Mouse (Mus musculus) NIH3T3 (cell line): ENCODE measurements around the gene Dhrs4.

ENCODE experiments used
- DNase-seq: peaks from one replicate; pipeline ENCODE4 v3.0.0-alpha.2; 2012; ENCODE audit warnings: low read depth

Dhrs4 gene

DNA sequence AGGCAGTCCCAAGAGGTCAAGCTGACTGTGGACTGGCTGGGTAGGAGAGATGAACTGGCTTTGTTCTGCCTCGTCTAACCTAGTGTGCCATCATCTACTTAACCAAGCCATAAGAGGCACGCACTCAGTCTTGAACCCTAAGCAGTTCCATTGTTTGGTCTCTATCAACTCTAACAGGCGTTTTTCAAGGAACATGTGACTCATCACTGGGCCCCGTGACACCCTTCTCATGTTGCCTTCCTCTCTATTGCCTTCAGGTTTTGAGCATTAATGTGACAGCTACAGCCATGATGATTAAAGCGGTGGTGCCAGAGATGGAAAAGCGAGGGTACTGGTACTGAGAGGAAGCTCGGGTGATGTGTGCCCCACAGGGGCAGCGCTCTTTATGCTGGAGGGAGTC, 8.3 kb downstream of the Dhrs4 start:
- no peak for DNase-seq

DNA sequence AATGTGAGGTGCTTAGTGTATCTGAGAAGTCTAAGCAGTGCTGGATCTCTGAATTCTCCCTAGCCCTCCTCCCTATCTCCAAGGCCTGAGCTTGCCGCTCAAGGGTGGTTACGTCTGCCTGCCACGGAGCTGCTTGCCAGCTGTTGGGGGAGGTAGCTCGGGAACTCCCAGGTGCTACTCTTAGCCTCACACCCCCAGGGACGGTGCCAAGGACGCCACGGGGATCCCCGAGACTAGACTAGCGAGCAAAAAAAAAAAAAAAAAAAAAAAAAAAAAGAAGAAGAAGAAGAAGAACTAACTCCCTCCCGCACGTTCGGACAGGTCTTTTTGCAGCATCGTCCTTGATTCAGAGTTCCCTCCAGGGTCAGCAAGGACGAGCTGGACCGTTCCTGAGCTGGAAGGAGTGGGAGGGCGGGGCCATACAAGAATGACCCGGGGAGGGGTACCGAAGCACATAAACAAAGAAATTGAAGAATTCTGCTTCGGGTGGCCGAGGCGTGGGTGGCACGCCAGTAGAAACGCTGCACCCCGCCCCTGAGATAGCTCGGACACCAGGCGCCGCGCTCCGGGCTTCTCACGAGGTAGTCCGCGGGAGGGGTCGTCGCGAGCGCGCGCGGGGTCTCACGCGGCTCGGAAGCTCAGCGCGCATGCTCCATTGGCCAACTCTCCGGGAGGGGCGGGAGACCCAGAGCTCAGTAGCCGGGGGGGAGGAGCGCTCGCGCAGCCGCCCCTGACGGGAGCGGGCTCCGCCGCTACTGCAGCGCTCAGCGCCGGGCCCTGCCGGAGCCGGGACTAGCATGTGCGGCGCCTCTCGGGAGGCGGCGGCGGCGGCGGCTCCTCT, 12.0 kb downstream of the Dhrs4 start, which contains the start of gene Carmil3:
Gene Carmil3 (plus strand): TSS at position 291 of the 841 bp plus-strand sequence.
- peak; percentile 73 for DNase-seq

DNA sequence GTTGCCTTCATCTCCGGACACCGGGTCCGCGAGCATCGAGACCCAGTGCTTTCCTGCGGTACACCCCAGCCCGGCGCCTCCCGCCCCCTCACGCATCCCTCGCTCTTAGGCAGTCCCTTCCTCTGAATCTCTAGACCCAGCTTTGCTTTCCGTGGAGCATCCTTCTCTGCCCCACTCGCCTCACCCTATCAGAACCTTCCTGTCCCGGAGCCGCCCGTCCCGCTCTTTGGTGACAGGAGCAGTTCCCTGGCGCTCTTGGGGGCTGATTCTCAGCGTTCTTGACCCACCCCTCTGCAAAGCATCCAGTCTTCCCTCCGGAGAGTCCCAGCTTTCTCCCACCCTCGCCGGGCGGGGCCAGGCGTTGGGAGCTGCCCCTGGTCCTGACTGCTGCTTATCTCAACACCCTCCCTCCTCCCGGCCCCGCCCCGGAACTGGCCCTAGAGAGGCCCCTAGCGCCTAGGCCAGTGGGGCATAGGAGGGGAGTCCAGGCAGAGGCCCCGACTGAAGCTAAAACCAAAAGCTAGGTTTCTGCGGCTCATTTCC, 12.8 kb downstream of the Dhrs4 start:
- peak; percentile 69 for DNase-seq

DNA sequence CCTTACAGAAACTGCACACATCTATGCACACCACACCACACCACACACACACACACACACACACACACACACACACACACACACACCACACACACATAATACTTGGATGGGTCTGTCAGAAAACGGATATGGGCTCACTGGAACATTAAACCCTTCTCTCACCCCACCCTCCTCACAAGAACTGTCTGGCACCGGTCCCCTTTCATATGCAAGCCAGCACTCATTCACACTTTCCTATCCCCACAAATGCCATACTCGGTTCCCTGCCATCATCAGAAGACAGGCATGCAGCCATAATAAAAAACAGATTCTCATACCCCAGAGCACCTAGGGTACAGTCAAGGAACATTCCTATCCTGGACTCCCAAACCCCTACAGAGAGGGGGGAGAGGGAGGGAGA, 13.5 kb downstream of the Dhrs4 start:
- DNase-seq: peak; percentile 38

DNA sequence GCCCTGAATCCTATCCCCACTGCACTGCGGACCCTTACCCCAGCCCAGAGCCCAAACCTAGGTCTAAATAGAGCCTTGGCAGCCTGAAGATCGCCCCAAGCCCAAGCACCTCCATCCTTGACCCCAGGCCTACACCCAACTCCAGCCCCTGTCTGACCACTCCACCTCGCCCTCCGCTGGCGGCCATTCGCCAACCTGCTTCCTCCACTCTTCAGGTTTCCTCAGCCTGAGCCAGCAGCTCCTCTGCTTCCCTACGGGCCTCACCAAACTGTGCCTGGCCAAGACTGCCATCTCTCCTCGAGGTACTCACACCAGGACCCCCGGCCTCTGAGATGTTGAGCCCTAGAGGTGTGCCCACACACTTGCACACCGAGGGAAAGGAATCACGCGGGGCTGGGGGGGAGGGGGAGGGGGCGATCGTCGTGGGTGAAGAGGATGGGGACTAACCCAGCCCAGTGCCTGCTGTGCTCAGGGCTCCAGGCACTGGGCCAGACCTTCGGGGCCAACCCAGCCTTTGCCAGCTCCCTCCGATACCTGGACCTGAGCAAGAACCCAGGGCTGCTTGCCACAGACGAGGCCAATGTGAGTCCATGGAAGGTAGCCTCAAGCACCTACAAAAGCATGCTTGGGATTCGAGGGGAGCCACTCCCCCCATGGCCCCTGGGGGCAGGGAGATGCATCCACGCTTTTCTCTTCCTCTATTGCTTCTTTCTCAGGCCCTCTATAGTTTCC, 17.1 kb downstream of the Dhrs4 start:
- no peak for DNase-seq

DNA sequence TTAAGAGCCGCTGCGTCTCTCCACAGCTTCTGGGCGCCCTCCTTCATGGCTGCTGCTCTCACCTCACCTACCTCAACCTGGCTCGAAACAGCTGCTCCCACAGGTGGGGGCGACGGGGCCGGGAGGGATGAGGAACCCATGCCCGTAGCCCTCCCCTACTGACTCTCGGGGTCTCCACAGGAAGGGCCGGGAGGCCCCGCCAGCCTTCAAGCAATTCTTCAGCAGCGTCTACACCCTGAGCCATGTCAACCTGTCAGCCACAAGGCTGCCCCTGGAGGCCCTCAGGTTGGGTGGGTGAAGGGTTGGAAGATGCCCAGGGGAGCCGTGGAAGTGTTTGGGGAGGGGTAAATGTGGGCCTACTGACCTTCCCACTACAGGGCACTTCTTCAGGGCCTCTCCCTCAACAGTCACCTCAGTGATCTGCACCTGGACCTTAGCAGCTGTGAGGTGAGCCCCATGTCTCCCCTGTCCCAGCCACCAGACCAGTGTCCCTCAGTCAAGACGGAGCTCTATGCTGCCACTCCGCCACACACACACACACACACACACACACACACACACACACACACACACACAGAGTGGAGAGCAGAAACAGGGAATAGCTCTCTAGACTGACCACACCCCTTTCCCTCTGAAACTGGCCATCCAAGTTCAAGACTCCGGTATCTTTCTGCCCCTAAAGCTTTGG, 18.3 kb downstream of the Dhrs4 start:
- no peak for DNase-seq

DNA sequence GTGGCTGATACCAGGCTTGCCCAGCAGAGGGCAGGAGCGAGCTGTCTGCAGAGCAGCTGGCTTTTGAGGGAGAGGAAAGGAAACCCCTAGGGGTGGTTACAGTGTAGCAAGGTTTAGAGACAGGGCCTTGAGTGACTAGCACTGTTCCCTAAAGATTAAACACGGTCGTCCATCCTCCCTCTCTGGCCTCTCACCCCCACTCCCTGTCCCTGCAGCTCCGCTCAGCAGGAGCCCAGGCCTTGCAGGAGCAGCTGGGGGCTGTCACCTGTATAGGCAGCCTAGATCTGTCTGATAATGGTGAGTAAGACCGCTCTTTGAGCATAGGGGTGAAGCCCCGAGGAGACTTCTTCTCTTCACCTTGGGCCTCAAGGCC, 18.9 kb downstream of the Dhrs4 start:
- peak; percentile 87 for DNase-seq

DNA sequence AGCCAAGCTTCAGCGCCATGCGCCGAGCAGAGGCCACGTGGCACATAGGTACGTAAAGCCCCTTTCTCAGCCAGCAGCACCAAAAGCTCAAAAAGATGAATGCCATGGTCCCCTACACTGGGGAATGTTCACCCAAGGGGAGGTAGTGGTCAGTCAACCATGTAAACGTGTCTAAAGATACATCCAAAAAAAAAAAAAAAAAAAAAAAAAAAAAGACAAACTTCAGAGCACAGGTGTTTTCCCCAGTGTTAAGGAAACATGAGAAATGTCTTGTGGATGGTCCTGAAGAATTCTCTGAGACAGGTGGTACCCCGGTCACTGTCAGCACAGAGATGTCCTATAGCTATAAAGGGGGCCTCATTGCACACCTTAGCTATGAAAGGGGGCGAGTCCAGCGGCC, 27.1 kb downstream of the Dhrs4 start:
- no peak for DNase-seq

DNA sequence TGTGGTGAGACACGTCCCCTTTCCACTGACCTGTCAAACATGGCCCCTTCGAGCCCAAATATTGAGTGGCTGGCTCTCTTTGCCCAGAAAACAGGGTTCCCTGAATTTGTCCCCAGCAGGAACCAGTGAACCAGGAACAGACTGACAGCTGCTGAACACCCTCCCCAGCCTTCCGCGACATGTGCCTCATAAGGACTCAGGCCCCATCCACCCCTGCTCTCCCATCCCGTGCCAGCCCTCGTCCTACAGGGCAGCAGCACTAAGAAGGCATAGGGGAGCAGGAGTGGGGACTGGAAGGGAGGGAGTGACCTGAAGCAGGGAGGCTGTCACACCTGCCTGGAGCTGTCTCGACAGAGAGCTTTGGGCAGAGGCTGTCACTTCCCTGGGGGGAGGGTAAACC, 29.2 kb downstream of the Dhrs4 start:
- DNase-seq: no peak

DNA sequence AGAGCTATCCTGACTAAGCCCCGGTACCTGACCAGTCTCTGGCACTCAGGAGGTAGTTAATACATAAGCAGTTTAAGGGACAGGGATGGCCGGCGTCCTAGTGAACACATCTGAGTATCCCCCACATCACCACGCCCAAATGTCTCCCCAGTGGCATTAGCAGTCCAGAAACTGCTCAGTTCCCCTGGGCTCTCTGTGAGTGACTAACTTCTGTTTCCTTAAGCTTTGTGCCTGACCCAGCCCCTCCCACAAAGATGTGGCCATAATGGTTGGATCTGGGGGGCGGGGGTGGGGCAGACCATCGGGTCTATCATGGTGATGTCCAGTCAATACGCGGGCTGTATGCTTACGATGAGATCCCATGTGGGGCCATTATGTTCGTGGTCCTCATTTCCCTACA, 31.0 kb downstream of the Dhrs4 start:
- no peak for DNase-seq

DNA sequence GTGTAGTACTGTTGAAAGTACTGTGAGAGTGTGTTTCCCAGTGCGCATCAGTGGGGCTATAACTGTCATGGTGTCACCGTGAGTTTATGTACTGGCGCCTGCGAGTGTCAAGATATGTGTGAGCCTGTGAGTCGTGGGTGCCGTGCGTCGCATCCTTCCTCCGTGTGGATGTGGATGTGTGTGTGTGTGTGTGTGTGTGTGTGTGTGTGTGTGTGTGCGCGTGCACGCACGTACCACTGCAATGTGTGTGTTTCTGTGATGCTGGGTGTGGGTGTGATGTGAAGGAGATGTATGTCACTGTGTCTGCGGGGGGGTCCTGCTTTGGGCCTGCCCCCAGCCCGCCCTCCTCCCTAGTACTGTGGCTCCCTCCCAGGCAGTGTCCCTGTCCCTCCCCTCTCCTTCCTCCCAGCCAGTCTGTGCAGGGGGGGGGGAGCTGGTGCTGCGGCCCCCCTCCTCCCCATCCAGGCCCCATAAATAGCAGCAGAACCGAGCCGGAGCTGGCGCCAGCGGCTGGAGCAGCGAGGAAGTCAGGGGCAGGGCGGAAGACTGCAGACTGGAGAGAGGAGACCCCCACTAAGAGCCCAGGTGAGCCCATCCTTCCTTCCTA, 31.7 kb downstream of the Dhrs4 start, which contains the start of gene Cpne6:
Gene Cpne6 (plus strand): TSS at position 321 of the 607 bp plus-strand sequence.
- no peak for DNase-seq

DNA sequence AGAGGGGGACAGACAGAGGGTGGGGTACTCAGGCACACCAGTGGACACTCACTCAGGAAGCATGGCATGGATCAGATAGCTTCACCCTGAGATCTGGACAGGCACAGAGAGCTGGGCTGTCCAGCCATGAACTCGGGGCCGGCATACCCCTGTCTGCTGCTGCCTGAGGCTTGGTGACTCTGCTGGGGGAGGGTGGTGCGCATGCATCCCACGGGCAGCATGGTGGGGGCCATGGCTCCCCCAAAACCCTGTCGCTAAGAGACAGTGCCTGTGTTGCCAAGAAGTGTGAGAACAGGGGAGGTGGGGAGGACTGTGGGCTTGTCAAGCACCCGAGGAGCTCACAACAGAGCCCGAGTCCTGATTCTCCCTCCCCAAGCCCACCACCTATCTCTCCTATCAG, 32.5 kb downstream of the Dhrs4 start:
- DNase-seq: no peak

DNA sequence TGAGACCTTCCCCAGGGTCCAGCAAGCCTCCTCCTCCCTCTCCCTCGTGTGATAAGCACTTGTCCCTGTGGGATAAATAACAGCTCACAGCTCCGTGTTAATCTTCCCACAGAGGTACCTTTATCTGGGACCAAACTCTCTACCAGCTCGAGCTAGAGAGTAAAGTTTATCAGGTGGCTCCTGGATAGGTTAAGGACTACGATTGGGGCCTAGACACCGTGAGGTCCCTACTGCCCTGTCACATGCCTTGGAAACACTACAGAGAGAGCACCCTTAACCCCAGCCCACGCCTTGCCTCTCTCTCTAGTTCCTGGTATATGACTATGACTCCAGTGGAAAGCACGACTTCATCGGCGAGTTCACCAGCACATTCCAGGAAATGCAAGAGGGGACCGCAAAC, 35.4 kb downstream of the Dhrs4 start:
- no peak for DNase-seq

DNA sequence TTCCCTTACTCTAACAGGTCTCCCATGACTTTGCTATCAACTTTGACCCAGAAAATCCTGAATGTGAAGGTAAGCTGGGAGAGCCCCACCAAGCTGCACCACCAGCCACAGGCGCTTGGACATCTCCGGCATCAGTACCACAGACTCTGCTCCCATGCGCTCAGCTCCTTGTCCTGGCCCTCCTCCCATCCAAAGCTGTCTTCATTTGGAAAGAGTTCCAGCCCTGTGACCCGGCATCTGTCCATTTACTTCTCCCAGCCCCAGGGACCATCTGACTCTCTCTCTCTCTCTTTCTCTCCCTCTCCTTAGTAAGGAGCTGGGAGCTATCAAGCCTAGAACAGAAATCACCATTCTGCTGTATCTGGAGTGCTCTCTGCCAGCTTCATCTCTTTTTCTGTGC, 37.3 kb downstream of the Dhrs4 start:
- DNase-seq: no peak

DNA sequence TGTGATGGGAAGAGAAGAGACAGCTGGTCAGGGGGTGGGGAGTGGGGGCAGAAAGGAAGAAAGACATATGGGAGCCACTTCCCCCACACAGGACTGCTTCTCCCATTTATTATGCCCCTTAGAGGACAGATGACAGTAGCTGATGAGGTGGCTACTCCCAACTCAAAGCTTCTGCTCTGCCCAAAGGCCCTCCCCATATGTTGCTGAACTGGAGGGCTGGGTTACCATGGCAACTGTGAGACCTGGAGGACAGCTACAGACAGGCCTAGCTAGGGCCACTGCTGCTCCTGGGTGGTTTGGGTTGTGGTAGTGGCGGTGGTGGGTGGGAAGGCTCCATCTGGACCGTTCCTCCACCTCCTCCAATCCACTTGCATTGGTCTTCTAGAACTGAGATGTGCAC, 40.3 kb downstream of the Dhrs4 start:
- no peak for DNase-seq

DNA sequence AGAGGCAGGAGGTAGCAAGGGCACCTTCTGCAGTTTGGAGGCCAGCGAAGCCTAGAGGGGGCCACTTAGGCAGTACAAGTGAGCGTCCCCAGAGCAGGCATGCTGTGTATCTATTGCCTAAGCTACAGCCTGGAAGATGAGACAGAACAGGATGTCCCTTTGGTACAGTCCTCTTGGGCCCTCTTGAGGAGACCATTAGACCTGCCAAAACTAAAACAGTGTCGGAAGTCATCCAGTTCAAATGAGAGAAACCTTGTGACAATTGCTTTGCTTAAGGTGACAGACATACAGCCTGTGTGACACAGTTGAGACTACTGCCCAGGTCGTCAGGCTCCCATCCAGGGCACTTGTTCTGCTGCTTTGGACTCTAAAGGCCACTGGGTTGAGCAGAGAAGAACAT, 41.0 kb downstream of the Dhrs4 start:
- no peak for DNase-seq

DNA sequence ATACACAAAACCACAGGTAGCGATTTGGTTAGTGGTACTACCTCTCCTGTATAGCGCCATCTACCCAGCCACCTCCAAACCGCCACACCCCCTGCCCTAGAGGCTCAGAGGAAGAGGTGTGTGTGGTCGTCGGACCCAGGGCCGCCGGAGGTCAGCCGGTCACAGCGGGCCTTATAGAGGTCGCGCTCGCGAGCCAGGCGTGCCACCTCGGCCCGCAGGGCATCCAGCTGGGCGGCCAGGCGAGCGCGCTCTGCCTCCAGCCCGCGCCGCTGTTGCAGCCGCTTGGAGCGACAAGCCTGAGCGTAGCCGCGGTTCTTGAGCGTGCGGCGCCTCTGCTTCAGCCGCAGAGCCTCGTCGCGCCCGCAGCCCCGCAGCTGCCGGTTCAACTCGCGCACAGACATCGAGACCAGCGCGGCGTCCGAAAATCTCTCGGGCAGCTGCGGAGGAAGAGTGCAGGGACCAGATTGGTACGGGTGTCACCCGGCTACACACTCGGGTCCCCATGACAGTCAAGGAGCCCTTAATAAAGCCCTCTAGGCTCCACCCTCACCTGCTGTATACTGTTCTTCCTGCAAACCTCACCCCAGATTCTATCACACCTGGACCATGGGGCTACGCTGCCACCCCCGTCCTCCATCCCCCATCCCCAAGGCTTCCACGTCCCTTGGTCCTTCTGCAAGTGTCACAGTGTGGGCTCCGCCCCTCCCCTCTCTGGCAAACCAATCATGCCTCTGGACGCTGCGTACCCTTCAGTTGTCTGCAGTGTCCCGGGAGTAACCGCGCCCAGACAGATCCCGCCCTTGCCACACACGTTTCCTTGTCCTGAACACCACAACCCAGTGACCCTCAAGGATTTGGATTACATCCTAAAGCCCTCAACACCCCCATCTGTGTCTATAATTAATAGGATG, 42.1 kb downstream of the Dhrs4 start:
- no peak for DNase-seq

DNA sequence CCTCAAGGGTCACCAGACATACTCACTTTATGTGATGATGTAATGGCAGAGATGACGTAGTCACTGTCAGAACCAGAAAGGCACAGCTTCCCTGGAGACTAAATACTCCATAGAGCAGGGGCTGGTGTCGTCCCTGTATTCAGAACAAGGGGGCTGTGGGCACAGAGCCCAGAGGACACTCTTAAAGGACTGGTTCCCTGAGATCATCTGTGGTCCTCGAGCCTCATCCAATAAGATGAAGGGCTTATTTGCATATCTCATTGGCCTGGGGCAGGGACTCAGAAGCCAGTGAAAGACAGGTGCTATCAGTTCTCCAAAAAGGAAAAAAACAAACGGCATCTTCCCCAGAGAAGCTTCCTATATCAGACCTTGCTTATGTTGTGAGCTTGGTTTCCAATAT, 45.5 kb downstream of the Dhrs4 start:
- no peak for DNase-seq

DNA sequence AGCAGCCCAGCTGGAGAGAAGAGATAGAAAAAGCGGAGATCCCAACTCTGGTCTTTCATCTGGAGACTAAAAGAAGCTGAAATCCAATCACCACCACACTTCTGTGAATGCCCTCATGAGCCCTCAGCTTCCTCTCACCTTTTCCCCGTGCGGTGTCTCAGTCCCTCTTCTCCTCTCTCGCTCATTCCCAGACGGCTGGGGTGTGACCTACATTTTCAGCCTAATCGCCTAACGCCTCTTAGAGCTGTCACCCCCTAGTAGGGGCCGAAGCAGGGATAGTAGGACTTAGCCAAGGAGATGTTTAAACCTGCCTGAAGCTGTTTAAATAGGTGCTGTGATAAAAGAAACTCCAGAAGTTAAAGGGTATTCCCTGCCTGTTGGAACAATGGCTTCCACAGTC, 46.2 kb downstream of the Dhrs4 start, which contains the start of gene Nrl:
Gene Nrl (minus strand): TSS at position 197 of the 400 bp plus-strand sequence.
- DNase-seq: no peak

DNA sequence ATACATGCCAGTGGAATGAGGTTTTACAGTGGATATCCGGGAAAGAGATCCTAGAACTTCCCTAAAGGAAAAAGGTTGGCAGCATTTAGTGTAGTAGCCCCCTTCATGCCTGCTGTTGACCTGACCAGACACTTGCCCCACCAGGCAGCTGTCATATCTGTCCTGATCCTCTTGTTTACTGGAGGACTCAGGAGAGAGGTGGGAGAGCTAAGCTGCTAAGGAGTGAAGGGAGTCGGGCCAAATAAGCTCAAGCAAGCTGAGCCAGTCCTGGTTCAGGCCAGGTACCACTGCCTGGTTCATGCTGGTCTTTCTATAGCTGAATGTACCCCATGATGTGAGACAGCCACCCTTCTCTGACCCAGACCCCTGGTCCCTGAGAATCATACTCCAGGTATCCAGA, 48.1 kb downstream of the Dhrs4 start:
- DNase-seq: no peak

DNA sequence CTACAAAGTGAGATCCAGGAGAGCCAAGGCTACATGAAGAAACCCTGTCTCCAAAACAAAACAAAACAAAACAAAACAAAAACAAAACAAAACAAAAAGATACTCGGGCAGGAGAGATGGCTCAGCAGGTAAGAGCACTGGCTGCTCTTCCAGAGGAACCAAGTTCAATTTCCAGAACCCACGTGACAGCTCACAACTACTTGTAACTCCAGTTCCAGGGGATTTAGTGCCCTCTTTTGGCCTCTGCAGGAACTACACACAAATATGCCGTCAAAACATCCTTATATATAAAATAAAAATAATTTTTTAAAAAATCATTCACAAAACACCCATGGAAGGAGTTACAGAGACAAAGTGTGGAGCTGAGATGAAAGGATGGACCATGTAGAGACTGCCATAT, 49.4 kb downstream of the Dhrs4 start:
- DNase-seq: peak; percentile 76
